Mouse (Mus musculus): ENCODE results near the gene Ccdc151. TPM values are rescaled to one million over a fixed set of nuclear protein-coding genes. Genes with fewer than 3 reads are reported as not detected.

Gene Ccdc151
- total RNA-seq, 2 experiments from 2014 or later, result 7.3 to 7.7 TPM

DNA sequence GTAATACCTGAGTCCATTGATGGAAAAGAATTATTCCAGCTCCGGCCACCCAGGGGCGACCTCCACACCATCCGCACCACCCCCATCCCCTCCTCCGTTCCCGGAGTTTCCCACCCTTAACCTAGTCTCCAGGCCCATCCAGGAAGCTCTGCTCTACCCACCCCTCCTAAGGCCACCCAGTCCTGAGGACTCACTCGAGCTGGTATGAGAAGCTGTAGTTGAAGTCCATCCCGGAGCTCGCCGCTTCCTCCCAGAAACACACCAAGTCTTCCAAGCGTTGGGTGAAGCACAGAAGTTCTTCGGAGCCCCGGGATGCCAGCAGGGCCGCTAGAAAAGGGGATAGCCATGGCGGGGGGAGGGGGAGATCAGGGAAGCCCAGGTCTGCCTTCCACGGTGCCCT, 40.4 kb downstream of the Ccdc151 start:
- no peak for DNase-seq (ENCODE audit: low spot score in 2 of 2)
- intact Hi-C loops (cut with DNase I), result loop anchor here (5.0 kb wide), 1 partner anchor 40 kb away; the partner anchor contains the start of genes Ccdc151 and Prkcsh

DNA sequence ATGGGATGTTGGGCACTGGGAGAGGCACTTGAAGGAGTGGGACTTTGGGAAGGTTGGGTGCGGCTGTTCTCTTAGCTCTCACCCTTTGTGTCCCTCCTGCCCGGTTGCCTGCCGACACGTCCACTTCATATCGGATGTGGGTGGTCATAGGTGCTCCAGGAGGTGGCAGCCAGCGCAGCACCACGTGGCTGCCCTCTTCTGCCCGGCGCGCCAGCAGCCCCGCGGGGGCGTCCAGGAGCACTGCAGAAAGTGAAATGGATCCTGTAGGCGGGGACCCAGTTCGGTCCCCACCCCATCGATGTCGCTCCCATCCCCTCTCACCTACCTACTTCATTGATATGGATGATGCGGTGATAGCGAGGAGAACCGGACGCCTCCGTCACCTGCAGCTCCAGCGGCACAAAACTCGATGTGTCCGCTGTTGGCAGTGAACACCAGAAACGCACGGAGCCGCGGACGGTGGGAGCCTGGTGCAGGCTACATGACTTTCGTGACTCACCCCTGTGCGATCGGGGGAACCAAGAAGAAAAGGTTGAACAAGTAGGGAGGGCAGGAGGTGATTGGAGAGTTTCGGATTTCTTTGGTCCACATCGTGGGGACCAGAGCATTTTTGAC, 41.0 kb downstream of the Ccdc151 start:
- DNase-seq (ENCODE audit: low spot score in 2 of 2), result no peak
- intact Hi-C loops (cut with DNase I), result loop anchor here (5.0 kb wide), 1 partner anchor 41 kb away; the partner anchor contains the start of genes Ccdc151 and Prkcsh

DNA sequence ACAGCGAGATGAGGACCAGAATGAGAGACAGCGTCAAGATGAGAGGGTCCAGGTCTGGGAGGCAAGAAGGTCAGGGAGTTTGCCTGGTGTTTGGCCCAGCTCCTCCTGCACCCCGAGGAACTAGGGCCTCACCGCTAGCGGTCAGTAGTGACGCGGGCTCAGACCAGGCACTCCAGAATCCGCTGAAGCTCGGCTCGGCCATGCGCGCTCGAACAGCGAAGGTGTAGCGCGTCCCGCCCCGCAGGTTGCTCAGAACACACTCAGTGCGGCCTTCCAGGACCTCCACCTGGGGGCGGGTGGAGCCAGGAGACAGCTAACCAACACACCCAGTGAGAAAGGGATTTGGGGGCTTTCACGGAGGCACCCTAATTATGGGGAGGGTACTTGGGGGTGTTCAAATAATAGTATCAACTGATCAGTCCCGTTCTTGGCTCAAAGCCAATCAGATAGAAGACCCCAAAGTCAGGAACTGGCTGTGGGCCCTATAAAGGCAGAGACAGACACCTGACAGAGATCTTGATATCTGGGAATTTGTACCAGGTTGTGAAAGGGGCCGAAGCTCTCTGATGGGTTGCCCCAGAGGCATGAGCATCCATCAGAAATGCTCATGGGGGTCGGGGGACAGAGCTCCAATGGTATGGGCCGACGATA, 41.8 kb downstream of the Ccdc151 start:
- DNase-seq (ENCODE audit: low spot score in 2 of 2), result no peak
- intact Hi-C loops (cut with DNase I), result loop anchor here (5.0 kb wide), 1 partner anchor 42 kb away; the partner anchor contains the start of genes Ccdc151 and Prkcsh

DNA sequence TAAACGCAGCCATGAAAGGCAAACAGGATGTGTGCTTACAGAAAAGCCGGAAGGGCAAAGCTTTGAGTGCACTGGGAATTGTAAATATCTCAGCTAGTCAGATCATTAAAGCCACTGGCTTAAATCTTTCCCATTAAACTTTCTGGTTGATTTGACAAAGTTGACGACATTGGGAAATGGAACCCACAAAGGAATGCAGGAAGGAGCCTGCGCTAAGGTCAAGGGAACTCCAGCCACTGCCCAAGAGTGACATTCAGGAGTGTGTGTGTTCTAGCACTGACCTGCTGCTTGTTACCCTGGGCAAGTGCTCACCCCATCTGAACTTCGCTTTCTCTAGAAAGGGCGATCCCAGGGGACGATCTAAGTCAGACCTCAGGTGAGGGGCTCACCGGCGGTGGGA, 42.3 kb downstream of the Ccdc151 start:
- intact Hi-C loops (cut with DNase I), result loop anchor here (5.0 kb wide), 1 partner anchor 42 kb away; the partner anchor contains the start of genes Ccdc151 and Prkcsh

DNA sequence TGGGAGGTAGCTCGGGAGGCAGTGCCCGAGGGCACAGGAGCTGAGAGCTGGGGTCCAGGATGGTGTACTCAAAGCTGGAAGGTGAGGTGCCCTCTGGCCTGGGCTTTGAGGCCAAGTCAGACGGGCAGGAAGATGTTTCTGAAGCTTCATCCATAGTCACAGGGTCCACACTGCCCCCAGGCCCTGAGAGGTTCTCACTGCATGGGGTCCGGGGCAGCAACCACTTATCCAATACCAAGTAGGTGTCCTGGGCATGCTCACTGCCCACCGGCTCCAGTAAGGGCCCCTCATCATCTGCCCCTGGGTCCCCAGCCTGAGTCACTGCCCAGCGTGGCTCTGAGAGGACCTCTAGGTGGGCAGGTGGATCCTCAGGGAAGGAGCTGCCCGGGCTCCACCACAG, 43.2 kb downstream of the Ccdc151 start:
- DNase-seq (ENCODE audit: low spot score in 2 of 2), result no peak
- intact Hi-C loops (cut with DNase I), result no loop called here

More for the DNA sequence above, 42.3 kb downstream of the Ccdc151 start:
- DNase-seq (ENCODE audit: low spot score in 2 of 2), result no peak

DNA sequence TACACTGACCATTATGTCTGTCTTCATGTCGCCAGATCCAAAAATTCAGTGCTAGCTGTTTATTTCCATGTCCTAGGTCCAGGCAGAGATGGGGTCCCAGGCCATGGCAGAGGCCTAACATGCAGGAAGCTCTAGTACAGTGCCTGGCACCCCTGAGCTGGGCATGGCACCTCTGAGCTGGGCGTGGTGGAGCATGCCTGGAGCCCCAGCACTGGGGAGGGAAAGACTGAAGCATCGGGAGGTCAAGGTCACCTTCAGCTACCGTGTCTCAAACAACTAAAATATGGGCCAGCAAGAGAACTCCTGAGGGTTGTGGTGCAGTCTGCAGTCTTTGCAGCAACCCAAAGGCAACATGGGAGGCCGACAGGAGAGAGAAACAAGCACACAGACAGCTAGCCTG, 44.1 kb downstream of the Ccdc151 start:
- no peak for DNase-seq (ENCODE audit: low spot score in 2 of 2)
- intact Hi-C loops (cut with DNase I), result no loop called here

DNA sequence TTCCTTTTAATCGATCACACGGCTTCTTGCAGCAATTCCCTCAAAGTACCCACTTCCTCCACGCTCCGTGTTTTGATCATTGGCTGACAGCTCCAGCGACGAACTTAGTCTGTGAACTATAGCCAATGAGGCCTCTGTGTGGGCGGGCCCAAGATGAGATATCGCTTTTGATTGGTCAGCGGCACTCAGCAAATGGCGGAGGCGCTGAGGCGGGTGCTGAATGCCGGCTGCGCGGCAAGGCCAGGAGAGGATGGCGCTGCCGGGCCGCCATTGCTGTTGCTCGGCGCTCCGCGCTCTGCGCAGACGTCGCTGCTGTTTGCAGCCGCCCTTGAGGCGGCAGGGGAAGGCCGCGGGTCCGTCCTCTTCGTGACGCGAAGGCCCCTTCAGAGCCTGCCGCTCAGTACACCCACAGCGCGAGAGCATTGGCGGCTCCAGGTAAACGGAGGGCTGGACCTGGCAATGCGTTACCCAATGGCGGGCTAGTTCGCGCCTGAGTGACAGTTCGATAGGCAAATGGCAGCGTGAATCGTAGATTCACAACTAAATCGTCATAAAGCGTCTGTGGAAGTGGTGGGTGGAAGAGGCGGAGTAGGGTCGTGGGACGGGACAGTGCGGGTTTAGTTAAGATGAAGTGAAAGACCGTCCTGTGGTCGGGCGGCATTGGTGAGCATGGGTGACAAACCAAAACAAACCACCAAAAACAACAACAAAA, 46.7 kb downstream of the Ccdc151 start, which contains the start of gene Swsap1:
Gene Swsap1, plus strand, starts transcription at position 186 of the 712 bp plus-strand sequence.
- DNase-seq (ENCODE audit: low spot score in 2 of 2), result peak; percentile 100
- intact Hi-C loops (cut with DNase I), result loop anchor here (2.0 kb wide), 1 partner anchor 19 kb away; the partner anchor contains the start of gene Plppr2

DNA sequence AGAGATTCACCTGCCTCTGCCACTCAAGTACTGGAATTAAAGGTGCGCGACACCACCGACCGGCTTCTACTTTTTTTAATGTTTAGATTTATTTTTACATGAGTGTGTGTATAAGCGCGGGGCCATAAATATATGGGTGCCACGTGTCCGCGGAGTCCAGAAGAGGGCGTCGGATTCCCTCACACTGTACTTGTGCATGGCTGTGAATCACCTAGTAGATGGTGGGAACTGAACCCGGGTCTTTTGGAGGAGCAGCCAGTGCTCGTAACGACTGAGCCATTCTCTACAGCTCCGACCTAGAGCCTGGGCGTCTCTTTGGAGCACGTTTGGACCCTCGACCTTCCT, 47.2 kb downstream of the Ccdc151 start:
- intact Hi-C loops (cut with DNase I), result loop anchor here (2.0 kb wide), 1 partner anchor 18 kb away; the partner anchor contains the start of gene Plppr2
- DNase-seq (ENCODE audit: low spot score in 2 of 2), result no peak

DNA sequence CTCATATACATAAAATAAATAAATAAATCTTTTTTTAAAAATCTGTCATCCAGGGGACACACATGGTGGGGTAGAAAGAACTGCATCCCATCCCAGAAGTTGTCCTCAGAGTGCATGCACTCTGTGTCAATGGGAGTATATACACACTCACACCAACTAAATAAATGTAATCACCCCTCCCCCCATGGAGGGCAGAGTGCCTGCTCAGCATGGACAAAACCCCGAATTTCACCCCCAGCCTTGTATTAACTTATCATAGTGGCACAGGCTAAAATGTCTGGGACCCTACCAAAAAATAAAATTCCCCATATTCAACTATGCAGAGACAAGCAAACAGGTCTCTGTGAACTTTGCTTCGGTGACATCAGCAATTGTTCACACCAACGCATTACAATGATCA, 47.8 kb downstream of the Ccdc151 start:
- no peak for DNase-seq (ENCODE audit: low spot score in 2 of 2)
- intact Hi-C loops (cut with DNase I), result loop anchor here (2.0 to 5.0 kb wide), 2 partner anchors 18 to 98 kb away; partner anchors contain the start of genes Elavl3 and Plppr2

DNA sequence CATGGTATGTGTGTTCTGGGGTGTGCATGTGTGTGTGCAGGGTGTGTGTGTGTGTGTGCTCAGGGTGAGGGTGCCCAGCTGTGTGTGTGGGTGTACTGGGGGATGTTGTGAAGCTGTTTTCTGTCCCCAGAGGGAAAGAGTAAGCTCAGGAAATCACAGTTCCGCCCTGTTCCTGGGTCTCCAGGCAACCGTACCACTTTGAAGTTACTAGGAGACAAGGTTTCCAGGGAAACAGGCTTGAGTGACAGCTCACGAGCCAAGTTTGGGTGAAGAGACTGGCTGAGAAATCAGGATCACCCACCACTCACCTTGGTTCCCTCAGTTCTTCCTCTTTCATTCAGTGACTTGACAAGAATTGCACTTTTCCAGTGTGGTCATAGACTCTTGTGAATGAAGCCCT, 48.8 kb downstream of the Ccdc151 start:
- DNase-seq (ENCODE audit: low spot score in 2 of 2), result peak; percentile 76 to 91
- intact Hi-C loops (cut with DNase I), result loop anchor here (5.0 kb wide), 1 partner anchor 99 kb away; the partner anchor contains the start of gene Elavl3

DNA sequence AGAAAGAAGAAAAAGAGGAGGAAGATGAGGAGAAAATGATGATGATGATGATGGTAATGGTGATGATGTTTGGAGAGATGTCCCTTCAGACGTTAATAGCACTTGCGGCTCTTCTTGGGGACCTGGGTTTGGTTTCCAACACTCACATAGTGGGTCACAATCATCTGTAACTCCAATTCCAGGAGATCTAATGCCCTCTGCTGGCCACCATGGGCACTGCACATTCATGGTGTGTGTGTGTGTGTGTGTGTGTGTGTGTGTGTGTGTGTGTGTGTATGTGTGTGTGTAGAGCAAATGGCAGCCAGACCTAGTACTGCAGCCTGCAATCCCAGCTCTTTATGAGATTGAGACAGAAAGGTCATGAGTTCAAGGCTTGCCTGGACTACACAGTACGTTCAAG, 50.5 kb downstream of the Ccdc151 start:
- DNase-seq (ENCODE audit: low spot score in 2 of 2), result no peak
- intact Hi-C loops (cut with DNase I), result loop anchor here (5.0 kb wide), 1 partner anchor 100 kb away; the partner anchor contains the start of gene Elavl3

DNA sequence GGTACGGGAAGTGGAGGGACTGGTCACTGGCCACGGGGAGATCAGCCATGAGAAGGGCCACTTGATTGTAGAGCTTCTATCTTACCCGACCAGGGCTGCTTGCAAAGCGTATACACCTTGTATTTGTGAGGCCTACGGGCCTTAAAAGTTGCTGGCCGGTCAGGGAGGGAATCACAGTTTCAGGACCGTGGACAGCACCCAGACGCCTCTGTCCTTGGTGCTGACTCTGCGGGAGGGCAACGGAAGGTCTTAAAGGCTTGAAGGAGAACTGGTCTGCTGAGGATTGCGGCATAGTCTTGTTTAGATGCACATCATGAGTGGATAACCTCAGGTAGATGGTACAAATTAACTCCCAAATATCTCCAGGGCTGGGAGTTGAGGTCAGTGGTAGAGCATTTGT, 52.1 kb downstream of the Ccdc151 start:
- intact Hi-C loops (cut with DNase I), result loop anchor here (5.0 kb wide), 1 partner anchor 102 kb away; the partner anchor contains the start of gene Elavl3
- DNase-seq (ENCODE audit: low spot score in 2 of 2), result peak in 1 of 2 experiments; percentile 29

DNA sequence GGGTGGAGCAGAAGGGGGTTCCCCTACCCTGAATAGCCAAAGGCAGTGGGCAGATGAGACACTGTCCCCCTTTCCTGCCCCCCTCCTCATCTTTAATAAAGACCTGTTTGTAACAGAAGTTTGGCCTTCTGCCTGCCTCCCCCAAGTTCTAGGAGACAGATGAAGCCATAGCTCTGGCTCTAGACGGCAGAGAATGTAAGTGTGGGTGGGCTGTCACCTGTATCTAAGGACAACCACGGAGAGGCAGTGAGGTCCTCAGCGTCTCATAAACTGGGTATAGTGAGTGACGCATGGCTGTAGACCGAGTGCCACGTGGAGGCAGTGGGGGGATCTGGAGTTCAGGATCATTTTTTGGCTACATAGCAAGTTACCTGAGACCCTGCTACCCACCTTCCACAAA, 53.6 kb downstream of the Ccdc151 start:
- peak; percentile 34 to 81 for DNase-seq (ENCODE audit: low spot score in 2 of 2)
- intact Hi-C loops (cut with DNase I), result no loop called here

DNA sequence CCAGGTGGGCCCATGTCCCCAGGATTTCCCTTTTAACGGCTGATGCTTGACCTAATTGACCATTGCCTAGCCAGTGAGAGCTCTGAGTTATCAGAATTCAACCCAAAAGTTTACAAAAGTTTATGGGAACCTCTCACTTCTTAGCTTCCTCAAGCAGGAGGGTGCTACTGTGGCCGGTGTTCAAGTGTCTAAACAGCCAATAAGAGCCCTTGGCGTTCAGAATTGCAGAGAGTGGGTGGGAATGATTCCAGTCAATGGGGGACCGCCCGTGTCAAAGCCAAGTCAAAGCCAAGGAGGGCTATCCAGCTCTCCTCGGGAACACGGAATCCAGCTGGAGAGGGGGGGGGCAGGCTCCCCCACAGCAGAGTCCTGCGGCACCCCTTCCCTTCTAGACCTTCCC, 54.3 kb downstream of the Ccdc151 start:
- DNase-seq (ENCODE audit: low spot score in 2 of 2), result no peak
- intact Hi-C loops (cut with DNase I), result no loop called here

DNA sequence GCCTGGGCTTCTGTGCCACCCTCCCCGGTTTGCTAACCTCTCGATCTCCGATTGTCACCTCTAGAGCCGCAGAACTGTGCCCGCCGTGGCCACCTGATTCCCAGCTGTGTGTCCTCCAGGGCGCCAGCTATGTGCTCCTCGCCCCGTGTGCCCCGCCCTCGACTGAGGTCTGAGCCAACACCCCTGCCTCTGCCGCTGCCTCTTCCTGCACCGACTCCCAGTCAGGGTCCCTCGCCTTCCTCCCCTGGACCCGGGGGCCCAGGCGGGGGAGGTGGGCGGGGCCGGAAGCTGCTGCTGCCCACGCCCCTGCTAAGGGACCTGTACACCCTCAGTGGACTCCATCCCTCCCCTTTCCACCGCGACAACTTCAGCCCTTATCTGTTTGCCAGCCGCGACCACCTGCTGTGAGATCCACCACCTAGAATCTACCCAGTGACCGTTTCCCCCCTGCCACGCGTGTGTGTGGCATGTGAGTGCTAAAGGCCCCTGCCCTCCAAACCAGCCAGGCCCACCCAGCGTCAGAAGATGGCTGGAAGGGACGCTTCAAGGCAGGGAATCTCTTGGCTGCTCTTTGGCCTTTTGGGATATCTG, 54.8 kb downstream of the Ccdc151 start:
- intact Hi-C loops (cut with DNase I), result no loop called here
- DNase-seq (ENCODE audit: low spot score in 2 of 2), result no peak

DNA sequence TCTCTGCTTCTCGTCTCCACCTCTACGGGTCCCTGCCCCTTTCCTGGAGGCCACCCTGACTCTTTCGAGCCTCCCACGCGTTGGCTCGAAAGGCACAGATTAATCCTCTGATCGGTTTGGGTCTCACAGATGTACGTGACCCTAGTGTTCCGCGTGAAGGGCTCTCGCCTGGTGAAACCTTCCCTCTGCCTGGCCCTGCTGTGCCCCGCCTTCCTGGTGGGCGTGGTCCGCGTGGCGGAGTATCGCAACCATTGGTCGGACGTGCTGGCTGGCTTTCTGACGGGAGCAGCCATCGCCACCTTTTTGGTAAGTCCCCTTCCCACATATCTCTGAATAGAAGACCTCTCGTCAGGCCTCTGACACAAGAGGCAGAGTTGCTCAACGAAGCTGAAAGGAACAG, 58.2 kb downstream of the Ccdc151 start:
- intact Hi-C loops (cut with DNase I), result no loop called here
- no peak for DNase-seq (ENCODE audit: low spot score in 2 of 2)

DNA sequence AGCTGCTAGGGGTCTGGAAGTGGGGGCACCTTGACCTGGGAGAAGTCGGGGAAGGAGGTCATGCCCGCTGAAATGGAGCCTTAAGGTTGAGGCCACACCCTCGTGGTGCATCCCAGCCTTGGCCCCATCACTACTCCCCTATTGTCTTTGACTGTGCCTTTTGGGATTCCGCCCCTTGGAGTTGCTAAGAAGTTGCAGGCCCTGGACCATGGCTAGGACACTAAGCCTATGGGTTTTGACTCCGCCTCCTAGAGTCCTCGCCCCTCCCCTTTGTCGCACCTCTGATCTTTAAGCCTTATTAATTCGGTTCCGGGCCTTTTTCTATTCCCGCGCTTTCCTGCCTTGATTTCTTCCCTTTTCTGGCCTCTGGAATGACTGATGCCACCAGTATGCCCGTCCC, 58.8 kb downstream of the Ccdc151 start:
- no peak for DNase-seq (ENCODE audit: low spot score in 2 of 2)
- intact Hi-C loops (cut with DNase I), result no loop called here

DNA sequence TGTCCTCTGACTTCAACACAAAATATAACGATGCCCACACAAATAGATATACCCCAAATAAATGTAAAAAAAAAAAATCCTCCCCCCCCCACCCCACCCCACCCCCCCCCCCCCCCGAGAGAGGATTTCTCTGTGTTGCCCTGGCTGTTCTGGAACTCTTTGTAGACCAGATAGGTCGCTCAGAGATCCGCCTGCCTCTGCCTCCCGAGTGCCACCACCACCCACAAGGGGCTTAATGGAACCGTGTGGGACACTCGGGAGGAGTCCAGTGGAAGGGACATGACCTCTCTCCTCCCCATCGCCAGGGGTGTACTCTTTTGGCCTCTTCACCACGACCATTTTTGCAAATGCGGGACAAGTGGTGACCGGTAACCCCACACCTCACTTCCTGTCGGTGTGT, 59.4 kb downstream of the Ccdc151 start:
- intact Hi-C loops (cut with DNase I), result no loop called here
- DNase-seq (ENCODE audit: low spot score in 2 of 2), result no peak

Data from left cerebral cortex, postnatal 14 days (tissue).